Mouse (Mus musculus) kidney, embryonic 15.5 days (tissue): ENCODE measurements around the gene Klhl10. TPM values are rescaled to one million over a fixed set of nuclear protein-coding genes. Genes with fewer than 3 reads are reported as not detected.

Experiments used
- ATAC-seq: fragments of 200-750 bp; cut with Nextera tagmentation; replicated peaks from 2 replicates; pipeline ENCODE4 v1.8.0; 2017; ENCODE audit warnings: moderate TSS enrichment; ENCODE audit not compliant: low FRiP score
- H3K27ac ChIP-seq: fragments of 300-500 bp; sonication (generic); 2 replicates; pipeline ENCODE4 v1.5.1; 2015; ENCODE audit warnings: mild to moderate bottlenecking, inconsistent platforms
- H3K27me3 ChIP-seq: fragments of 300-500 bp; sonication (generic); 2 replicates; pipeline ENCODE4 v1.6.1; 2015; ENCODE audit warnings: inconsistent platforms
- H3K36me3 ChIP-seq: fragments of 300-500 bp; sonication (generic); 2 replicates; pipeline ENCODE4 v1.6.1; 2015; ENCODE audit warnings: inconsistent platforms
- H3K4me1 ChIP-seq: fragments of 300-500 bp; sonication (generic); 2 replicates; pipeline ENCODE4 v1.6.1; 2015; ENCODE audit warnings: inconsistent platforms
- H3K4me2 ChIP-seq: fragments of 300-500 bp; sonication (generic); 2 replicates; pipeline ENCODE4 v1.6.1; 2015; ENCODE audit warnings: moderate library complexity, mild to moderate bottlenecking, inconsistent platforms
- H3K4me3 ChIP-seq: fragments of 300-500 bp; sonication (generic); replicated peaks from 2 replicates; pipeline ENCODE4 v1.5.1; 2015; ENCODE audit warnings: mild to moderate bottlenecking, inconsistent platforms
- H3K9ac ChIP-seq: fragments of 300-500 bp; sonication (generic); 2 replicates; pipeline ENCODE4 v1.6.1; 2015; ENCODE audit warnings: mild to moderate bottlenecking, inconsistent platforms
- H3K9me3 ChIP-seq: fragments of 300-500 bp; sonication (generic); replicated peaks from 2 replicates; pipeline ENCODE4 v1.6.1; 2016; ENCODE audit warnings: inconsistent platforms
- WGBS: fragments of 180-500 bp; shearing (Covaris S2); methylation state at CpG from one replicate; pipeline ENCODE4 v1.1.7; 2015; ENCODE audit warnings: mixed read lengths; 5-methylcytosine and 5-hydroxymethylcytosine counted together
- polyA plus RNA-seq: library from polyadenylated mRNA; unstranded; fragments of >200 nt; fragmentation: Nextera tagmentation; extraction: Ambion mirVana; gene quantifications from 2 replicates; pipeline ENCODE4 v1.2.1, GENCODE M21; 2015

Klhl10 gene
- 0.44 and 0.54 TPM in 2 replicates for polyA plus RNA-seq

DNA sequence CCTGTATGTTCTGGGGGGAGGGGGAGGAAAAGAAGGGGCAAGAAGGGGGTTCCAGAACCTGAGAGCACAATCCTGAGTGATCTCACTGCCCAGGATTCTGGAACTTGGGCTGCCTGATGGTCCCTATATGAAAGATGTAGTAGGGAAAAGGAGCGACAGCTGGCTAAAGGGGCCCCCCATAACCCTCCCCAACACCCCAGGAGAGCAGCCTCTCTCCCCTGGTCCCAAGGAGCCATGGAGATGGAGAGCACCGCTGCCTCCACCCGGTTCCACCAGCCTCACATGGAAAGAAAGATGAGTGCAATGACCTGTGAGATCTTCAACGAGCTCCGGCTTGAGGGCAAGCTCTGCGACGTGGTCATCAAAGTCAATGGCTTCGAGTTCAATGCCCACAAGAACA, at the start of gene Klhl10, which contains the start of gene Nt5c3b:
Gene Klhl10, plus strand, starts transcription at position 121 of the 400 bp plus-strand sequence.
Gene Nt5c3b, minus strand, starts transcription at position 12 of the 400 bp plus-strand sequence.
- Histone ChIP-seq H3K4me1 (peaks cover 37% of the 10 kb centered on the region), H3K9me3 (no peaks in the 10 kb centered on the region), H3K4me2 (peak within 1 kb of the TSS; percentile 84), H3K9ac (peak within 1 kb of the TSS; percentile 89), H3K27ac (peak within 1 kb of the TSS; percentile 52), H3K27me3 (no peaks in the 10 kb centered on the region), H3K4me3 (peak within 1 kb of the TSS; percentile 88), H3K36me3 (peaks cover 29% of the 10 kb centered on the region)
- ATAC-seq: no peak
- WGBS: 55% methylated on average over 8 of the region's 8 CpGs

GRCm38 (mm10) chr11:100392958-100393357, 48.8 kb upstream of the Klhl10 start:
- Histone ChIP-seq H3K4me3 (no peak overlapping the region), H3K4me2 (no peak overlapping the region), H3K9ac (no peak overlapping the region), H3K9me3 (no peaks in the 10 kb centered on the region), H3K27me3 (no peaks in the 10 kb centered on the region), H3K27ac (no peak overlapping the region), H3K36me3 (no peaks in the 10 kb centered on the region), H3K4me1 (peaks cover 94% of the 10 kb centered on the region)
- 77% methylated on average over 5 of the region's 5 CpGs for WGBS
- no peak for ATAC-seq

- no peak overlapping the region for H3K4me2 ChIP-seq
- ATAC-seq: no peak
- no peaks in the 10 kb centered on the region for H3K27me3 ChIP-seq
- H3K4me1 ChIP-seq: peaks cover 91% of the 10 kb centered on the region
- H3K4me3 ChIP-seq: no peak overlapping the region
- H3K9me3 ChIP-seq: no peaks in the 10 kb centered on the region
- no peaks in the 10 kb centered on the region for H3K36me3 ChIP-seq
- no peak overlapping the region for H3K27ac ChIP-seq
- H3K9ac ChIP-seq: no peak overlapping the region
- WGBS: 48% methylated on average over 7 of the region's 7 CpGs
Measured at GRCm38 (mm10) chr11:100393733-100394132, 48.0 kb upstream of the Klhl10 start.

- Histone ChIP-seq H3K36me3 (no peaks in the 10 kb centered on the region), H3K9ac (peak overlapping the region; percentile 10; the same call in 1 of the 2 replicates), H3K4me3 (peak overlapping the region; percentile 74), H3K27me3 (no peaks in the 10 kb centered on the region), H3K4me2 (peak overlapping the region; percentile 70), H3K27ac (peak overlapping the region; percentile 94), H3K4me1 (peaks cover 88% of the 10 kb centered on the region), H3K9me3 (no peaks in the 10 kb centered on the region)
- no peak for ATAC-seq
- 45% methylated on average over 5 of the region's 5 CpGs for WGBS
Measured at GRCm38 (mm10) chr11:100394353-100395074, 47.2 kb upstream of the Klhl10 start.

DNA sequence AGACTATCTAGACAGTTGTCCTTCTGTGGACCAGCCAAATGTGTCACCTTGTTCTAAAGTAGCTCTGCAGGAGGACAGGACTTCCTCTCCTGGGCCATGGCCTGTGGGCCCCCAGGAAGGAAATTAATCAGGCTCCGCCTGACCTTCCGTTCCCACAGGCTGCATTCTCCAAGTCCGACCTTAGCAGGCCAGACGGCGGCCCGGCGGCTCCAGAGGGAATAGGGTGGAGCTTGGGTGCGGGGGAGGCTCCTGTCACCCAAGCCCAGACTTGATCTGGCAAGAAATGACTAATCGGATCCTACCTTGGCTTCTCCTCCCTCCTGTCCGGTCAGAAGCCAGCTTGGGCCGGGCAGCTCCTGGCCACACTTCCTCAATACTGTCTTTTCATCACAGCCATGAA, 46.5 kb upstream of the Klhl10 start:
- peak; percentile 4; the same call in 1 of the 2 replicates for ATAC-seq

DNA sequence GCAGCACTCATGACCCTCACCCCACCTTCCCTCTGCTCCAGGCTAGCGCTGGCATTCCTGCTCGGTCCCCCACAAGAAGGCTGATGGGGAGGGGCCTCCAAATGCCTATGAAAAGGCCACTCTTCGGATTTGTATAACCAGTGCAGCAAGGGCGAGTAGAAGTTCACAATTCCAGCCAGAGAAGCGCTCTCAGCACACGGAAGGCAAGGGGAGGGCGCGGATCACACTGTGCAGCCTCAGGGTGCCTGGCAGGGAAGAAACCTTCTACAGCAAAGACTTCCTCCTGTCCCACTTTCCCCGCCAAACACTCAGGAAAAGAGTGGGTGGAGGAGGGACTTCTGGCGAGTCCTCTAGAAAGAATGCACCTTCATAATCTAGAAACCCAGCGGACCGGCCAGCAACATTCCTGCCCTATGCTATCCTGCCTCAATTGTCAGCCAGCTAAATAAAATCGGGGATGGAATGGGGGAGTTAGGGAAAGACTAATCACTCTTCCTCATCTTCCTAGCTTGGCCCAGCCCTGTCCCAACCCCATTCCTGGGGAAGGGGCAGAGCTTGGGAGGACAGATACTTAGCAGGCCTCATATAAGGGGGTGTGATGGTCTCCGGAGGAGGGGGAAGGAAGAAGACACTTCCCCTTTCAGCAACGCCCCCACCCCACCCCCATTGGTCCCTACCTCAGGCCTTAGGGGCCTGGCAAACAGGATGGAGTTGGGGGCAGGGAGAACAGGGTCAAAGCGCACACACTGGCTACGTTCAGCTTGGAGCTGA, 45.7 kb upstream of the Klhl10 start:
- Histone ChIP-seq H3K4me1 (peaks cover 74% of the 10 kb centered on the region), H3K9ac (peak overlapping the region; percentile 73), H3K36me3 (no peaks in the 10 kb centered on the region), H3K4me2 (peak overlapping the region; percentile 70), H3K9me3 (no peaks in the 10 kb centered on the region), H3K27ac (peak overlapping the region; percentile 94), H3K4me3 (peak overlapping the region; percentile 74), H3K27me3 (no peaks in the 10 kb centered on the region)
- WGBS: 31% methylated on average over 17 of the region's 17 CpGs
- ATAC-seq: no peak

More for the DNA sequence above, 46.5 kb upstream of the Klhl10 start:
- Histone ChIP-seq H3K27me3 (no peaks in the 10 kb centered on the region), H3K4me2 (peak overlapping the region; percentile 70), H3K9ac (peak overlapping the region; percentile 10; the same call in 1 of the 2 replicates), H3K36me3 (no peaks in the 10 kb centered on the region), H3K4me3 (peak overlapping the region; percentile 74), H3K4me1 (peaks cover 82% of the 10 kb centered on the region), H3K27ac (peak overlapping the region; percentile 94), H3K9me3 (no peaks in the 10 kb centered on the region)
- WGBS: 7% methylated on average over 11 of the region's 11 CpGs

DNA sequence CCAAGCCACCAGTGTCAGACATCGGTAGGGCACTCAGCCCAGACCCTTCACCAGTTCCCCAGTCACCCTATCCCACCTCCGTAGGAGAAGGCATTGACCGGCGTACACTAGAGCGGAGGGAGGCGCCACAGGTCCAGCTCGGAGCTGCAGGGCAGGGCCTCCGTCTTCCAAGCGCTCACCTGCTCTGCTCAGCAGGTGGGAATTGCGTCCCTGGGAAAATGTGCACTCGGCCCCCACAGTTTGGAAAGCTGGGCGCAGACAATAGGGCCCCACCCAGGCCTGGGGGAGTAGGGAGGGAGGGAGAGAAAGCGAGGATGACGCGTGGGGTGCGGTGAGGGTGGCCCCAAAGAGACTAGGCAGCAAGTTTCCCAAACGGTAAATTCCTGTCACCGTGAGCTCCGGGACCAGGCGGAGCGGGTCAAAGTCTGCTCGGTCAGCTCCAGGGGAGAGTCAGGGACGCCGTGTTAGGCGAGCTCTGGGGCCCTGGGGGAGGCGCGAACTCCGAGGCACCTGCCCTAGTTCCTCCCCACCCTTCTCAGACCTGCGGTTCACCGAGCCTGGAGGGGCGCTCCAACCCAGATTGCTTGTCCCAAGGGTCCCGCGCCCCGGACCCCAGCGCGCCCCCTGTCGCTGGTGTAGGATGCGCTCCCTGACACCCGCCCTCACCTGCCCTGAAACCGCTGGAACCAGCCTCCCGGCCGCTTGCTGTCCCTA, 44.7 kb upstream of the Klhl10 start:
- 1% methylated on average over 42 of the region's 42 CpGs for WGBS
- Histone ChIP-seq H3K9ac (peak overlapping the region; percentile 73), H3K36me3 (no peaks in the 10 kb centered on the region), H3K27ac (peak overlapping the region; percentile 94), H3K4me3 (peak overlapping the region; percentile 74), H3K27me3 (no peaks in the 10 kb centered on the region), H3K9me3 (no peaks in the 10 kb centered on the region), H3K4me1 (peaks cover 66% of the 10 kb centered on the region), H3K4me2 (peak overlapping the region; percentile 70)
- ATAC-seq: peak; percentile 38

GRCm38 (mm10) chr11:100397600-100398389, 43.9 kb upstream of the Klhl10 start, which contains the start of gene Jup:
Gene Jup (minus strand): TSS chr11:100397763.
- WGBS: 2% methylated on average over 37 of the region's 37 CpGs

GRCm38 (mm10) chr11:100398517-100398916, 43.2 kb upstream of the Klhl10 start:
- Histone ChIP-seq H3K9me3 (no peaks in the 10 kb centered on the region), H3K36me3 (no peaks in the 10 kb centered on the region), H3K27me3 (no peaks in the 10 kb centered on the region), H3K4me3 (no peak overlapping the region; the same call in 1 of the 2 replicates), H3K27ac (0 out of 2 replicates have a peak overlapping the region, but pooled peaks have one; percentile 23), H3K9ac (no peak overlapping the region), H3K4me1 (peaks cover 66% of the 10 kb centered on the region), H3K4me2 (no peak overlapping the region; the same call in 1 of the 2 replicates)
- no peak for ATAC-seq
- 91% methylated on average over 7 of the region's 7 CpGs for whole genome bisulfite sequencing

More at GRCm38 (mm10) chr11:100397600-100398389, 43.9 kb upstream of the Klhl10 start, which contains the start of gene Jup:
- ATAC-seq: peak; percentile 97
- Histone ChIP-seq H3K4me1 (peaks cover 66% of the 10 kb centered on the region), H3K27me3 (no peaks in the 10 kb centered on the region), H3K9ac (peak within 1 kb of the TSS; percentile 73), H3K36me3 (no peaks in the 10 kb centered on the region), H3K27ac (peak within 1 kb of the TSS; percentile 94), H3K4me3 (peak within 1 kb of the TSS; percentile 74), H3K9me3 (no peaks in the 10 kb centered on the region), H3K4me2 (peak within 1 kb of the TSS; percentile 70)

DNA sequence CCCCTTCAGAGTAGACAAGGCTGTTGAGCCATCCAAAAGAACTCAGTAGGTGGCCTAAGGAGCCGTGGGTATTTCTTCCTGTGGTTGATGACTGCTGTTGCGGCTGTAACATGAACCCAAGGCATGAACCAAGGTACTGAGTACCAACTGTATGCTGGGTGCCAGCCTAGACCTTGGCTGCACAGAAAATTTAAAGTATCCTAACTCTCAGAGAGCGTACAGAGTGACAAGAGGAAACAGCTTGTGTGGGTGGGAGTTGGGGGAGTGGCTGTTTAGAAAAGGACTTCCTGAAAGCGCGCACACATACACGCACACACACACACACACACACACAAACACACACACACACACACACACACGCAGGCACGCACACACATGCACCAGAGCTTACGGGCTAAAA, 42.4 kb upstream of the Klhl10 start:
- Histone ChIP-seq H3K4me2 (no peak overlapping the region), H3K36me3 (no peaks in the 10 kb centered on the region), H3K27ac (peak overlapping the region; percentile 28; the same call in 1 of the 2 replicates), H3K9ac (no peak overlapping the region), H3K4me1 (peaks cover 66% of the 10 kb centered on the region), H3K27me3 (no peaks in the 10 kb centered on the region), H3K4me3 (no peak overlapping the region), H3K9me3 (no peaks in the 10 kb centered on the region)
- ATAC-seq: no peak
- 78% methylated on average over 9 of the region's 9 CpGs for WGBS
